Mouse (Mus musculus): ENCODE results near the gene Atp2a2. TPM values are rescaled to one million over a fixed set of nuclear protein-coding genes. Genes with fewer than 3 reads are reported as not detected.

The Atp2a2 gene
- total and polyA plus RNA-seq, 3 experiments = 61.6 to 158 (median 80.9) TPM

- Histone ChIP-seq H3K4me1 (ENCODE audit: control insufficient read depth in 1 of 2, insufficient read depth in 2 of 2) (peaks cover 3 to 29% of the 10 kb centered on the region in 2 experiments; a peak in 3 of 4 replicates), H3K9me3 (replicated peaks; ENCODE audit: low read length) (no peaks in the 10 kb centered on the region), H3K27ac (ENCODE audit: insufficient read depth, low read depth) (no peak overlapping the region), H3K4me2 (ENCODE audit: insufficient read depth, low read depth, poor library complexity, severe bottlenecking) (no peak overlapping the region), H3K9ac (ENCODE audit: insufficient read depth, low read depth) (no peak overlapping the region), H3K27me3 (replicated peaks) (no peaks in the 10 kb centered on the region), H3K36me3 (replicated peaks in 1 of 2; ENCODE audit: control insufficient read depth in 1 of 2, insufficient read depth in 1 of 2, low read length in 1 of 2) (no peaks in the 10 kb centered on the region), H3K79me2 (replicated peaks; ENCODE audit: control insufficient read depth, extremely low read depth, insufficient read depth, poor library complexity, severe bottlenecking) (no peaks in the 10 kb centered on the region), H3K4me3 (replicated peaks in 1 of 3; ENCODE audit: low read depth in 2 of 3, low read length in 2 of 3, poor library complexity in 1 of 3) (no peak overlapping the region)
- in situ Hi-C loops (cut with MboI; ENCODE audit: low pct_ligation_motif_present, low pct_unique_long_range_greater_than_20kb, low sequenced_read_pairs) = loop anchor here (25.0 kb wide), 1 partner anchor 96 kb away; the partner anchor contains the start of gene Ift81
- no peak for DNase-seq (ENCODE audit: extremely low read depth)
- TF ChIP-seq GABPA (IDR thresholded peaks at IDR 0.05; ENCODE audit: insufficient replicate concordance, low read depth, low read length) (no peak), POLR2AphosphoS2 (IDR thresholded peaks at IDR 0.05; ENCODE audit: low read depth, low read length) (no peak), TBP (conservative IDR thresholded peaks at IDR 0.05; ENCODE audit: low read depth, low read length) (no peak), ELF1 (IDR thresholded peaks at IDR 0.05; ENCODE audit: low read depth, low read length) (no peak), EP300 (IDR thresholded peaks at IDR 0.05; ENCODE audit: low read length) (no peak), ZNF384 (IDR thresholded peaks at IDR 0.05; ENCODE audit: low read depth, low read length) (no peak), MYC (IDR thresholded peaks at IDR 0.05; ENCODE audit: low read depth, low read length) (no peak), MEF2A (IDR thresholded peaks at IDR 0.05; ENCODE audit: borderline replicate concordance, low read depth, low read length) (no peak), JUN (IDR thresholded peaks at IDR 0.05; ENCODE audit: insufficient read depth, low read depth, low read length) (no peak), E2F4 (IDR thresholded peaks at IDR 0.05; ENCODE audit: insufficient replicate concordance, low read depth, low read length) (no peak), TCF12 (IDR thresholded peaks at IDR 0.05; ENCODE audit: low read depth, low read length) (no peak), USF2 (conservative IDR thresholded peaks at IDR 0.05; ENCODE audit: low read depth, low read length) (no peak), JUND (conservative IDR thresholded peaks at IDR 0.05; ENCODE audit: low read depth, low read length) (no peak), PAX5 (IDR thresholded peaks at IDR 0.05; ENCODE audit: low read length) (no peak), ZMIZ1 (IDR thresholded peaks at IDR 0.05; ENCODE audit: low read depth, low read length) (no peak), IRF4 (IDR thresholded peaks at IDR 0.05; ENCODE audit: low read depth, low read length) (no peak)
- dilution Hi-C loops (cut with MboI; ENCODE audit: extremely low pct_ligation_motif_present, extremely low pct_unique_long_range_greater_than_20kb, low sequenced_read_pairs) = no loop called here
Measured at GRCm38 (mm10) chr5:122516029-122516730, 14.2 kb upstream of the Atp2a2 start.

- DNase-seq (ENCODE audit: extremely low read depth) = no peak
- no peak overlapping the region for H3K9ac ChIP-seq (ENCODE audit: insufficient read depth, low read depth)
- no peak overlapping the region for H3K4me3 ChIP-seq (replicated peaks in 1 of 3; ENCODE audit: low read depth in 2 of 3, low read length in 2 of 3, poor library complexity in 1 of 3)
- no peak for TF ChIP-seq NELFE (IDR thresholded peaks at IDR 0.05; ENCODE audit: low read depth, low read length)
- no peak for TF ChIP-seq ZKSCAN1 (IDR thresholded peaks at IDR 0.05; ENCODE audit: borderline replicate concordance, low read depth, low read length)
- TF ChIP-seq IRF4 (IDR thresholded peaks at IDR 0.05; ENCODE audit: low read depth, low read length) = no peak
- TF ChIP-seq ELF1 (IDR thresholded peaks at IDR 0.05; ENCODE audit: low read depth, low read length) = no peak
- no peak for TF ChIP-seq KAT2A (IDR thresholded peaks at IDR 0.05; ENCODE audit: insufficient replicate concordance, low read length)
- TF ChIP-seq CTCF (conservative IDR thresholded peaks at IDR 0.05 in 1 of 2, IDR thresholded peaks at IDR 0.05 in 1 of 2; ENCODE audit: low read depth in 2 of 2, low read length in 2 of 2) = no peak
- no peaks in the 10 kb centered on the region for H3K9me3 ChIP-seq (replicated peaks; ENCODE audit: low read length)
- no peaks in the 10 kb centered on the region for H3K79me2 ChIP-seq (replicated peaks; ENCODE audit: control insufficient read depth, extremely low read depth, insufficient read depth, poor library complexity, severe bottlenecking)
- peaks cover 7 to 23% of the 10 kb centered on the region in 2 experiments for H3K4me1 ChIP-seq (ENCODE audit: control insufficient read depth in 1 of 2, insufficient read depth in 2 of 2)
- H3K4me2 ChIP-seq (ENCODE audit: insufficient read depth, low read depth, poor library complexity, severe bottlenecking) = no peak overlapping the region
- no peak overlapping the region for H3K27ac ChIP-seq (ENCODE audit: insufficient read depth, low read depth)
- H3K27me3 ChIP-seq (replicated peaks) = no peaks in the 10 kb centered on the region
- H3K36me3 ChIP-seq (replicated peaks in 1 of 2; ENCODE audit: control insufficient read depth in 1 of 2, insufficient read depth in 1 of 2, low read length in 1 of 2) = no peaks in the 10 kb centered on the region
- in situ Hi-C loops (cut with MboI; ENCODE audit: low pct_ligation_motif_present, low pct_unique_long_range_greater_than_20kb, low sequenced_read_pairs) (loop anchor here (25.0 kb wide), 1 partner anchor 98 kb away; the partner anchor contains the start of gene Ift81), dilution Hi-C loops (cut with MboI; ENCODE audit: extremely low pct_ligation_motif_present, extremely low pct_unique_long_range_greater_than_20kb, low sequenced_read_pairs) (no loop called here)
Measured at GRCm38 (mm10) chr5:122514127-122514521, 12.1 kb upstream of the Atp2a2 start.

Measured in CH12.LX (cell line).